10 mouse cellular contexts compared by ENCODE assay signal in the genomic region with DNA sequence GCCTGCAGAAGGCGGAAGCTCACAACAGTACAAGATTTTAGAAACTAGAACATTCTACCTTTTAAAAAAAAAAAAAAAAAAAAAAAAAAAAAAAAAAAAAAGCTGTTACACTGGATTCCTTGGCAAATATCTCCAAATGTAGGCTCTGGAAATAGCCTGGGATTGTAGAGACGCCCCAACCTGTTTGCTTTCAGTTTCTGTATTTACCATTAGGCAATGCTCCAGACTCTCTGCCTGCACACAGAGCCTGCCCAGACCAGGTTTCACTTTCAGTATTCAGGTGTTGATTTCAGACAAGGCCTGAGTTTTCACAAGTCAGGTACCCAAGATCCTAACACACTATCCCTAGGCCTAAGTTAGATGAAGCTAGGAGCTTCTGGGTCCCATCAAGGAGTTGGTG. TPM values are rescaled to one million over a fixed set of nuclear protein-coding genes. Genes with fewer than 3 reads are reported as not detected.
A peak's percentile ranks its signal among the peaks of the same experiment; 100 is the strongest.
DNase-seq lines count a peak whose midpoint lies in the region; ATAC-seq and TF ChIP-seq lines count a peak whose summit lies in the region.
"Had no signal": no experiment of that assay in that cellular context is flagged by ENCODE, and none has a peak within 500 bp of the region (broad histone marks: within the 10 kb centered on the region; RNA-seq: fewer than 3 reads in every experiment).

No protein-coding gene starts in this region.

- no peak overlapping the region for H3K4me3 ChIP-seq in lung, adult 2 months (replicated peaks; ENCODE audit: extremely low read depth, low read depth, low read length)
- no peak overlapping the region for H3K4me3 ChIP-seq in intestine, embryonic 15.5 days (replicated peaks)

- no peak overlapping the region for H3K9ac ChIP-seq in intestine, embryonic 15.5 days

- TF ChIP-seq CTCF in lung, adult 2 months (IDR thresholded peaks at IDR 0.05; ENCODE audit: insufficient read depth, low read length), result no peak

- no peak overlapping the region for H3K4me2 ChIP-seq in intestine, embryonic 15.5 days (replicated peaks)

- WGBS in lung, adult 2 months, result 41% methylated on average over 2 of the region's 2 CpGs
- WGBS in intestine, embryonic 15.5 days, result 65% methylated on average over 2 of the region's 2 CpGs

- peak; percentile 14 to 25 for DNase-seq in frontal cortex, adult 2 months (ENCODE audit: extremely low spot score in 1 of 2, low spot score in 1 of 2)
- no peak for DNase-seq in frontal cortex, postnatal 25 days (ENCODE audit: low spot score in 2 of 2)
- DNase-seq in lung, adult 18-20 months, result peak; percentile 59 to 74
- DNase-seq in lung, adult 2 months, result no peak
- peak; percentile 44 for DNase-seq in splenic B cell, adult 2 months (ENCODE audit: low read depth, low spot score)
- no peak for DNase-seq in adrenal gland, postnatal 36 days
- no peak for DNase-seq in cerebellum, postnatal 14 days

- ATAC-seq in intestine, embryonic 15.5 days, result peak; percentile 69
- ATAC-seq: forebrain, embryonic 16.5 days had no signal

- H3K27ac ChIP-seq in intestine, embryonic 15.5 days, result no peak overlapping the region

- H3K36me3 ChIP-seq in intestine, embryonic 15.5 days, result no peaks in the 10 kb centered on the region
- no peaks in the 10 kb centered on the region for H3K36me3 ChIP-seq in splenic B cell, adult 2 months (ENCODE audit: control insufficient read depth, insufficient read depth, low read length, poor library complexity, severe bottlenecking)

- no peak for TF ChIP-seq POLR2A in lung, adult 2 months (IDR thresholded peaks at IDR 0.05; ENCODE audit: borderline replicate concordance, extremely low read depth, low read depth, low read length)

- no peaks in the 10 kb centered on the region for H3K9me3 ChIP-seq in intestine, embryonic 15.5 days

- H3K27me3 ChIP-seq in intestine, embryonic 15.5 days (replicated peaks), result no peaks in the 10 kb centered on the region
- H3K27me3 ChIP-seq in splenic B cell, adult 2 months (ENCODE audit: control insufficient read depth, insufficient read depth, low read length, poor library complexity, severe bottlenecking), result no peaks in the 10 kb centered on the region

- H3K4me1 ChIP-seq in lung, adult 2 months (ENCODE audit: control insufficient read depth, insufficient read depth, low read length), result peaks cover 32% of the 10 kb centered on the region
- H3K4me1 ChIP-seq in intestine, embryonic 15.5 days (replicated peaks), result peaks cover 3% of the 10 kb centered on the region; the same call in 1 of the 2 replicates

RNA-seq across cellular contexts. Expression of gene Socs1, which starts 44.3 kb away (rescaled TPM):
- 0.88 and 1.2 TPM in 2 replicates for polyA plus RNA-seq in frontal cortex, adult 2 months (2012; rRNA removed)
- 8.8 and 11.6 TPM in 2 replicates for polyA plus RNA-seq in lung, adult 2 months (2012; rRNA removed)
- polyA plus RNA-seq in intestine, embryonic 15.5 days (2015; fragmentation: Nextera tagmentation; extraction: Ambion mirVana), result 5.7 and 6.9 TPM in 2 replicates
- 1 to 10 TPM; 3.1 to 3.5 TPM for total RNA-seq in adrenal gland, postnatal 36 days (2021)

RNA-seq across cellular contexts. Expression of gene Tnp2, which starts 47.4 kb away (rescaled TPM):
- not detected in 2 replicates for polyA plus RNA-seq in frontal cortex, adult 2 months (2012; rRNA removed)
- 0.82 and 2.7 TPM in 2 replicates for polyA plus RNA-seq in lung, adult 2 months (2012; rRNA removed)
- not detected in 2 replicates for polyA plus RNA-seq in intestine, embryonic 15.5 days (2015; fragmentation: Nextera tagmentation; extraction: Ambion mirVana)
- total RNA-seq in adrenal gland, postnatal 36 days (2021), result not detected
- total RNA-seq: layer of hippocampus, postnatal 10 days had no signal
- polyA plus RNA-seq: forebrain, embryonic 16.5 days had no signal

RNA-seq across cellular contexts. Expression of gene Prm3, which starts 49.6 kb away (rescaled TPM):
- not detected in 2 replicates for polyA plus RNA-seq in frontal cortex, adult 2 months (2012; rRNA removed)
- polyA plus RNA-seq in lung, adult 2 months (2012; rRNA removed), result not detected in 2 replicates
- polyA plus RNA-seq in intestine, embryonic 15.5 days (2015; fragmentation: Nextera tagmentation; extraction: Ambion mirVana), result not detected in 2 replicates
- not detected for total RNA-seq in adrenal gland, postnatal 36 days (2021)
- total RNA-seq: layer of hippocampus, postnatal 10 days had no signal
- polyA plus RNA-seq: forebrain, embryonic 16.5 days had no signal

RNA-seq across cellular contexts. Expression of gene Prm2, which starts 54.9 kb away (rescaled TPM):
- polyA plus RNA-seq in frontal cortex, adult 2 months (2012; rRNA removed), result not detected in 2 replicates
- polyA plus RNA-seq in lung, adult 2 months (2012; rRNA removed), result 0.83 and 1.8 TPM in 2 replicates
- polyA plus RNA-seq in intestine, embryonic 15.5 days (2015; fragmentation: Nextera tagmentation; extraction: Ambion mirVana), result not detected in 2 replicates
- not detected for total RNA-seq in adrenal gland, postnatal 36 days (2021)
- total RNA-seq: layer of hippocampus, postnatal 10 days had no signal
- polyA plus RNA-seq: forebrain, embryonic 16.5 days had no signal

Comparison
In these comparisons a context has a peak if more than half of its experiments do, and no peak if none do; other contexts are left out.
1. DNase-seq: peak in frontal cortex, adult 2 months (2 of 2), lung, adult 18-20 months (2 of 2) and splenic B cell, adult 2 months (single experiment); none in frontal cortex, postnatal 25 days (0 of 2), lung, adult 2 months (single experiment), adrenal gland, postnatal 36 days (0 of 2) and cerebellum, postnatal 14 days (0 of 2).